Mouse (Mus musculus): ENCODE data around the gene Hesx1. TPM values are rescaled to one million over a fixed set of nuclear protein-coding genes. Genes with fewer than 3 reads are reported as not detected.

Gene Hesx1
- polyA plus RNA-seq, 1 experiment from 2014 or later: not detected

GRCm38 (mm10) chr14:26996257-26996656 lies 2.0 kb downstream of the Hesx1 start:
- Histone ChIP-seq H3K27me3 (replicated peaks; ENCODE audit: control insufficient read depth, insufficient read depth, low read length) (peaks cover 8% of the 10 kb centered on the region; the same call in 1 of the 2 replicates), H3K9me3 (ENCODE audit: control insufficient read depth, low read length) (no peaks in the 10 kb centered on the region), H3K36me3 (ENCODE audit: control insufficient read depth, insufficient read depth) (no peaks in the 10 kb centered on the region), H3K9ac (replicated peaks; ENCODE audit: low read depth, low read length) (no peak overlapping the region), H3K27ac (ENCODE audit: low read length) (no peak overlapping the region), H3K4me2 (ENCODE audit: low read length) (no peak overlapping the region), H3K4me1 (replicated peaks; ENCODE audit: control insufficient read depth, insufficient read depth, low read length) (peaks cover 3% of the 10 kb centered on the region; the same call in 1 of the 2 replicates), H3K4me3 (replicated peaks; ENCODE audit: low read length) (no peak overlapping the region)
- ATAC-seq: no peak

- Histone ChIP-seq H3K4me1 (replicated peaks; ENCODE audit: control insufficient read depth, insufficient read depth, low read length) (no peaks in the 10 kb centered on the region), H3K4me3 (replicated peaks; ENCODE audit: low read length) (no peak overlapping the region), H3K27ac (ENCODE audit: low read length) (no peak overlapping the region), H3K4me2 (ENCODE audit: low read length) (no peak overlapping the region), H3K36me3 (ENCODE audit: control insufficient read depth, insufficient read depth) (no peaks in the 10 kb centered on the region), H3K9me3 (ENCODE audit: control insufficient read depth, low read length) (no peaks in the 10 kb centered on the region), H3K27me3 (replicated peaks; ENCODE audit: control insufficient read depth, insufficient read depth, low read length) (peaks cover 18% of the 10 kb centered on the region), H3K9ac (replicated peaks; ENCODE audit: low read depth, low read length) (no peak overlapping the region)
- no peak for ATAC-seq
- WGBS: 1% methylated on average over 11 of the region's 11 CpGs
These were observed 6.2 kb downstream of the Hesx1 start for GRCm38 (mm10) chr14:27000386-27000785.

- Histone ChIP-seq H3K27ac (ENCODE audit: low read length) (no peak overlapping the region), H3K4me3 (replicated peaks; ENCODE audit: low read length) (no peak overlapping the region), H3K36me3 (ENCODE audit: control insufficient read depth, insufficient read depth) (no peaks in the 10 kb centered on the region), H3K4me2 (ENCODE audit: low read length) (no peak overlapping the region), H3K9ac (replicated peaks; ENCODE audit: low read depth, low read length) (no peak overlapping the region), H3K9me3 (ENCODE audit: control insufficient read depth, low read length) (no peaks in the 10 kb centered on the region), H3K27me3 (replicated peaks; ENCODE audit: control insufficient read depth, insufficient read depth, low read length) (peaks cover 21% of the 10 kb centered on the region), H3K4me1 (replicated peaks; ENCODE audit: control insufficient read depth, insufficient read depth, low read length) (no peaks in the 10 kb centered on the region)
- no peak for ATAC-seq
- 59% methylated on average over 7 of the region's 7 CpGs for WGBS
These were observed 10.7 kb downstream of the Hesx1 start for GRCm38 (mm10) chr14:27004906-27005305.

GRCm38 (mm10) chr14:27005937-27006336 lies 11.7 kb downstream of the Hesx1 start:
- no peaks in the 10 kb centered on the region for H3K36me3 ChIP-seq (ENCODE audit: control insufficient read depth, insufficient read depth)
- H3K9me3 ChIP-seq (ENCODE audit: control insufficient read depth, low read length): no peaks in the 10 kb centered on the region
- H3K27me3 ChIP-seq (replicated peaks; ENCODE audit: control insufficient read depth, insufficient read depth, low read length): peaks cover 16% of the 10 kb centered on the region
- 8% methylated on average over 6 of the region's 6 CpGs for WGBS
- H3K4me2 ChIP-seq (ENCODE audit: low read length): no peak overlapping the region
- H3K9ac ChIP-seq (replicated peaks; ENCODE audit: low read depth, low read length): no peak overlapping the region
- H3K4me3 ChIP-seq (replicated peaks; ENCODE audit: low read length): no peak overlapping the region
- H3K27ac ChIP-seq (ENCODE audit: low read length): no peak overlapping the region
- no peak for ATAC-seq
- no peaks in the 10 kb centered on the region for H3K4me1 ChIP-seq (replicated peaks; ENCODE audit: control insufficient read depth, insufficient read depth, low read length)

GRCm38 (mm10) chr14:27011561-27011960 lies 17.3 kb downstream of the Hesx1 start:
- WGBS: 85% methylated on average over 5 of the region's 5 CpGs
- Histone ChIP-seq H3K4me3 (replicated peaks; ENCODE audit: low read length) (no peak overlapping the region), H3K4me2 (ENCODE audit: low read length) (no peak overlapping the region), H3K9ac (replicated peaks; ENCODE audit: low read depth, low read length) (no peak overlapping the region), H3K36me3 (ENCODE audit: control insufficient read depth, insufficient read depth) (no peaks in the 10 kb centered on the region), H3K9me3 (ENCODE audit: control insufficient read depth, low read length) (no peaks in the 10 kb centered on the region), H3K27me3 (replicated peaks; ENCODE audit: control insufficient read depth, insufficient read depth, low read length) (no peaks in the 10 kb centered on the region), H3K27ac (ENCODE audit: low read length) (no peak overlapping the region), H3K4me1 (replicated peaks; ENCODE audit: control insufficient read depth, insufficient read depth, low read length) (no peaks in the 10 kb centered on the region)
- ATAC-seq: no peak

GRCm38 (mm10) chr14:27013658-27014057 lies 19.4 kb downstream of the Hesx1 start:
- Histone ChIP-seq H3K27ac (ENCODE audit: low read length) (no peak overlapping the region), H3K4me1 (replicated peaks; ENCODE audit: control insufficient read depth, insufficient read depth, low read length) (no peaks in the 10 kb centered on the region), H3K4me3 (replicated peaks; ENCODE audit: low read length) (no peak overlapping the region), H3K27me3 (replicated peaks; ENCODE audit: control insufficient read depth, insufficient read depth, low read length) (no peaks in the 10 kb centered on the region), H3K4me2 (ENCODE audit: low read length) (no peak overlapping the region), H3K9ac (replicated peaks; ENCODE audit: low read depth, low read length) (no peak overlapping the region), H3K9me3 (ENCODE audit: control insufficient read depth, low read length) (no peaks in the 10 kb centered on the region), H3K36me3 (ENCODE audit: control insufficient read depth, insufficient read depth) (no peaks in the 10 kb centered on the region)
- no peak for ATAC-seq
- 87% methylated on average over 4 of the region's 4 CpGs for WGBS

- Histone ChIP-seq H3K4me3 (replicated peaks; ENCODE audit: low read length) (no peak overlapping the region), H3K27me3 (replicated peaks; ENCODE audit: control insufficient read depth, insufficient read depth, low read length) (no peaks in the 10 kb centered on the region), H3K4me1 (replicated peaks; ENCODE audit: control insufficient read depth, insufficient read depth, low read length) (no peaks in the 10 kb centered on the region), H3K9me3 (ENCODE audit: control insufficient read depth, low read length) (no peaks in the 10 kb centered on the region), H3K27ac (ENCODE audit: low read length) (no peak overlapping the region), H3K9ac (replicated peaks; ENCODE audit: low read depth, low read length) (no peak overlapping the region), H3K36me3 (ENCODE audit: control insufficient read depth, insufficient read depth) (no peaks in the 10 kb centered on the region), H3K4me2 (ENCODE audit: low read length) (no peak overlapping the region)
- WGBS: 92% methylated on average over 2 of the region's 2 CpGs
- ATAC-seq: no peak
These were observed 23.7 kb downstream of the Hesx1 start for GRCm38 (mm10) chr14:27017936-27018335.

- no peak overlapping the region for H3K27ac ChIP-seq (ENCODE audit: low read length)
- no peaks in the 10 kb centered on the region for H3K9me3 ChIP-seq (ENCODE audit: control insufficient read depth, low read length)
- H3K27me3 ChIP-seq (replicated peaks; ENCODE audit: control insufficient read depth, insufficient read depth, low read length): no peaks in the 10 kb centered on the region
- H3K4me2 ChIP-seq (ENCODE audit: low read length): no peak overlapping the region
- no peak for ATAC-seq
- H3K36me3 ChIP-seq (ENCODE audit: control insufficient read depth, insufficient read depth): no peaks in the 10 kb centered on the region
- H3K9ac ChIP-seq (replicated peaks; ENCODE audit: low read depth, low read length): no peak overlapping the region
- 85% methylated on average over 14 of the region's 14 CpGs for WGBS
- H3K4me1 ChIP-seq (replicated peaks; ENCODE audit: control insufficient read depth, insufficient read depth, low read length): no peaks in the 10 kb centered on the region
- H3K4me3 ChIP-seq (replicated peaks; ENCODE audit: low read length): no peak overlapping the region
These were observed 25.6 kb downstream of the Hesx1 start for GRCm38 (mm10) chr14:27019850-27020249.

GRCm38 (mm10) chr14:27022876-27023275 lies 28.7 kb downstream of the Hesx1 start:
- H3K4me1 ChIP-seq (replicated peaks; ENCODE audit: control insufficient read depth, insufficient read depth, low read length): no peaks in the 10 kb centered on the region
- H3K4me2 ChIP-seq (ENCODE audit: low read length): no peak overlapping the region
- H3K36me3 ChIP-seq (ENCODE audit: control insufficient read depth, insufficient read depth): no peaks in the 10 kb centered on the region
- H3K9me3 ChIP-seq (ENCODE audit: control insufficient read depth, low read length): no peaks in the 10 kb centered on the region
- 53% methylated on average over 11 of the region's 11 CpGs for WGBS
- no peaks in the 10 kb centered on the region for H3K27me3 ChIP-seq (replicated peaks; ENCODE audit: control insufficient read depth, insufficient read depth, low read length)
- H3K9ac ChIP-seq (replicated peaks; ENCODE audit: low read depth, low read length): no peak overlapping the region
- H3K4me3 ChIP-seq (replicated peaks; ENCODE audit: low read length): no peak overlapping the region
- no peak overlapping the region for H3K27ac ChIP-seq (ENCODE audit: low read length)
- no peak for ATAC-seq

GRCm38 (mm10) chr14:27024664-27025063 lies 30.4 kb downstream of the Hesx1 start:
- no peaks in the 10 kb centered on the region for H3K27me3 ChIP-seq (replicated peaks; ENCODE audit: control insufficient read depth, insufficient read depth, low read length)
- 90% methylated on average over 4 of the region's 4 CpGs for WGBS
- H3K9ac ChIP-seq (replicated peaks; ENCODE audit: low read depth, low read length): no peak overlapping the region
- no peaks in the 10 kb centered on the region for H3K9me3 ChIP-seq (ENCODE audit: control insufficient read depth, low read length)
- H3K4me1 ChIP-seq (replicated peaks; ENCODE audit: control insufficient read depth, insufficient read depth, low read length): no peaks in the 10 kb centered on the region
- no peak overlapping the region for H3K4me2 ChIP-seq (ENCODE audit: low read length)
- no peak overlapping the region for H3K27ac ChIP-seq (ENCODE audit: low read length)
- H3K4me3 ChIP-seq (replicated peaks; ENCODE audit: low read length): no peak overlapping the region
- no peak for ATAC-seq
- H3K36me3 ChIP-seq (ENCODE audit: control insufficient read depth, insufficient read depth): no peaks in the 10 kb centered on the region
